Mouse (Mus musculus) limb, embryonic 11.5 days (tissue): ENCODE results near the gene Schip1. TPM values are rescaled to one million over a fixed set of nuclear protein-coding genes. Genes with fewer than 3 reads are reported as not detected.

Experiments used
- ATAC-seq: fragments of 200-750 bp; cut with Nextera tagmentation; 2 replicates; pipeline ENCODE4 v1.8.0; 2017; ENCODE audit warnings: low read depth; ENCODE audit not compliant: insufficient number of reproducible peaks, low FRiP score, low TSS enrichment
- DNase-seq: peaks from one replicate; pipeline ENCODE4 v3.0.0-alpha.2; 2015; ENCODE audit warnings: low spot score
- H3K27ac ChIP-seq: fragments of 300-500 bp; sonication (generic); replicated peaks from 2 replicates; pipeline ENCODE4 v1.5.1; 2014; ENCODE audit warnings: low read depth, mild to moderate bottlenecking, low read length
- H3K27me3 ChIP-seq: fragments of 300-500 bp; sonication (generic); 2 replicates; pipeline ENCODE4 v1.6.1; 2014; ENCODE audit warnings: mild to moderate bottlenecking, low read length, mixed read lengths; ENCODE audit not compliant: control insufficient read depth, insufficient read depth
- H3K36me3 ChIP-seq: fragments of 300-500 bp; sonication (generic); 2 replicates; pipeline ENCODE4 v1.6.1; 2014; ENCODE audit warnings: mild to moderate bottlenecking, low read length, moderate library complexity, mixed read lengths; ENCODE audit not compliant: control insufficient read depth, insufficient read depth
- H3K4me1 ChIP-seq: fragments of 300-500 bp; sonication (generic); 2 replicates; pipeline ENCODE4 v1.6.1; 2014; ENCODE audit warnings: low read length, mixed read lengths; ENCODE audit not compliant: control insufficient read depth, insufficient read depth
- H3K4me2 ChIP-seq: fragments of 300-500 bp; sonication (generic); 2 replicates; pipeline ENCODE4 v1.6.1; 2014; ENCODE audit warnings: low read depth, mild to moderate bottlenecking, moderate library complexity; ENCODE audit not compliant: severe bottlenecking
- H3K4me3 ChIP-seq: fragments of 300-500 bp; sonication (generic); 2 replicates; pipeline ENCODE4 v1.5.1; 2014; ENCODE audit warnings: low read depth, low read length
- H3K9ac ChIP-seq: fragments of 300-500 bp; sonication (generic); 2 replicates; pipeline ENCODE4 v1.6.1; 2014; ENCODE audit warnings: mild to moderate bottlenecking, low read length
- H3K9me3 ChIP-seq: fragments of 300-500 bp; sonication (generic); 2 replicates; pipeline ENCODE4 v1.6.1; 2016; ENCODE audit warnings: low read length; ENCODE audit not compliant: control insufficient read depth
- WGBS: fragments of 180-500 bp; shearing (Covaris S2); extraction: QIAGEN DNeasy Blood & Tissue Kit; methylation state at CpG from one replicate; pipeline ENCODE4 v1.1.7; 2014; 5-methylcytosine and 5-hydroxymethylcytosine counted together
- polyA plus RNA-seq: library from polyadenylated mRNA; unstranded; fragments of >200 nt; fragmentation: Nextera tagmentation; extraction: Ambion mirVana; gene quantifications from 2 replicates; pipeline ENCODE4 v1.2.1, GENCODE M21; 2014

Gene Schip1
- polyA plus RNA-seq, 1 experiment from 2014 or later: 34.9 TPM

- Histone ChIP-seq H3K27me3 (no peaks in the 10 kb centered on the region), H3K27ac (no peak overlapping the region; the same call in 1 of the 2 replicates), H3K36me3 (no peaks in the 10 kb centered on the region), H3K4me1 (peaks cover 43% of the 10 kb centered on the region), H3K9ac (no peak overlapping the region), H3K4me2 (no peak overlapping the region), H3K4me3 (no peak overlapping the region), H3K9me3 (no peaks in the 10 kb centered on the region)
- 59% methylated on average over 12 of the region's 12 CpGs for WGBS
- DNase-seq (peak; percentile 50), ATAC-seq (no peak)
These were observed 517.6 kb downstream of the Schip1 start for GRCm38 (mm10) chr3:68582103-68582740.

DNA sequence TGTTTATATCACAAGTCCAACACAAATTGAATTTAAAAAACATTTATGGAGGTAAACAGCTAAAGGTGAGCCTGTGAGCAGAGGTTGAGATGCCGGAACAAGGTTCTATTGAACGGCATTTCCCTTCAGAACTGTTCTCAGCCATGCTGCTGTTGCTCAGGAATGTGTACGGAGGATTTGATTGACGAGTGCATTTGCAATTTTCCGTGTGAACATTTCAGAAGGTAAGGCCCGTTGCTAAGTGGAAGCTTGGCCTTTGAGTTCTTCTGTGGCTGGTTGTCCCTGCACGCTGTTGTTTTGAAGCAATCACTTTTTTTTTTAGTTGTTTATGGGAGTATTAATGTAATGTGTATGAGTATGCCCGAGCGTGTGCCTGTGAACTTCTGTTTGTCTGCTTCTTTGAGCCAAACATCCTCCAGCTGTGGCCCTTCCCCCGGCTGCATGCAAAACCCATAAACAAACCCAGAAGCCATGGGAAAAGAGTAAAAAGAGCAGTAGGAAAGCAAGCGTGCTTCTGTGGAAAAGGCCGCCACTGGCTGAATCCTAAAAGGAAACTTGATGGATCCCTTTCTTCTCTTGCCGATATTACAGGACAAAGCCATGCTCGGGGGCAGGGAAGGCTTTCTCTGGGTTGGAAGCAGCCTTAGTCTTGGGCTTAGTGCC lies 518.6 kb downstream of the Schip1 start:
- no peaks in the 10 kb centered on the region for H3K36me3 ChIP-seq
- H3K4me3 ChIP-seq: no peak overlapping the region
- H3K27ac ChIP-seq: peak overlapping the region; percentile 78
- 11% methylated on average over 14 of the region's 14 CpGs for WGBS
- DNase-seq (peak; percentile 71), ATAC-seq (no peak)
- no peak overlapping the region for H3K9ac ChIP-seq
- no peaks in the 10 kb centered on the region for H3K27me3 ChIP-seq
- H3K4me2 ChIP-seq: peak overlapping the region; percentile 22; the same call in 1 of the 2 replicates
- peaks cover 51% of the 10 kb centered on the region for H3K4me1 ChIP-seq
- H3K9me3 ChIP-seq: no peaks in the 10 kb centered on the region

- H3K4me3 ChIP-seq: no peak overlapping the region
- 45% methylated on average over 14 of the region's 14 CpGs for WGBS
- H3K9me3 ChIP-seq: no peaks in the 10 kb centered on the region
- peak overlapping the region; percentile 78 for H3K27ac ChIP-seq
- no peak overlapping the region for H3K4me2 ChIP-seq
- no peak overlapping the region for H3K9ac ChIP-seq
- ATAC-seq (no peak), DNase-seq (no peak)
- no peaks in the 10 kb centered on the region for H3K36me3 ChIP-seq
- peaks cover 57% of the 10 kb centered on the region for H3K4me1 ChIP-seq
- no peaks in the 10 kb centered on the region for H3K27me3 ChIP-seq
These were observed 519.3 kb downstream of the Schip1 start for GRCm38 (mm10) chr3:68583771-68584511.

DNA sequence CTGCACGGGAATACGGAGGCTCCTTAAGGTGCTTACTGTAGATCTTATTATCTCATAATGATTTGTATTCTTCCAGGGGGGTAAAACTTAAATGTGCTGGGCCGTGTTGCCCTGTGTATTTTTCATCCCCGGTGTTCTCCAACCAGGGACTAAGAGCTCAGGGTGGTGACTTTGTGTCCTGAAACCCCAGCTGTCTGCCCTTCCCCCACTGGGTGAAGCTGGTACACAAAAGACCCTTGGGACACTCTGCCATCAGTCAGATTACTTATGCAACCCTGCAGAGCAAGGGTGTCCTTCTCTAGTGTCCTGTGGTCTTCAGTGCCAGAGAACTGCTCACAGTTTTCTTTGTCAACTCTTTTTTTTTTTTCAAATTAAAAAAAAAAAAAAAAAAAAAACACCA lies 520.6 kb downstream of the Schip1 start:
- Histone ChIP-seq H3K27ac (peak overlapping the region; percentile 47; the same call in 1 of the 2 replicates), H3K36me3 (no peaks in the 10 kb centered on the region), H3K9ac (no peak overlapping the region), H3K4me3 (no peak overlapping the region), H3K4me2 (no peak overlapping the region), H3K4me1 (peaks cover 63% of the 10 kb centered on the region), H3K27me3 (no peaks in the 10 kb centered on the region), H3K9me3 (no peaks in the 10 kb centered on the region)
- no peak for DNase-seq
- 78% methylated on average over 4 of the region's 4 CpGs for WGBS
- ATAC-seq: no peak

- Histone ChIP-seq H3K27me3 (no peaks in the 10 kb centered on the region), H3K4me1 (peaks cover 72% of the 10 kb centered on the region), H3K9ac (no peak overlapping the region; the same call in 1 of the 2 replicates), H3K4me2 (peak overlapping the region; percentile 3; the same call in 1 of the 2 replicates), H3K9me3 (no peaks in the 10 kb centered on the region), H3K27ac (peak overlapping the region; percentile 81), H3K36me3 (no peaks in the 10 kb centered on the region), H3K4me3 (no peak overlapping the region)
- ATAC-seq (peak; percentile 56; the same call in 1 of the 2 replicates), DNase-seq (peak; percentile 65)
- 5% methylated on average over 9 of the region's 9 CpGs for WGBS
These were observed 522.1 kb downstream of the Schip1 start for GRCm38 (mm10) chr3:68586646-68587064.

DNA sequence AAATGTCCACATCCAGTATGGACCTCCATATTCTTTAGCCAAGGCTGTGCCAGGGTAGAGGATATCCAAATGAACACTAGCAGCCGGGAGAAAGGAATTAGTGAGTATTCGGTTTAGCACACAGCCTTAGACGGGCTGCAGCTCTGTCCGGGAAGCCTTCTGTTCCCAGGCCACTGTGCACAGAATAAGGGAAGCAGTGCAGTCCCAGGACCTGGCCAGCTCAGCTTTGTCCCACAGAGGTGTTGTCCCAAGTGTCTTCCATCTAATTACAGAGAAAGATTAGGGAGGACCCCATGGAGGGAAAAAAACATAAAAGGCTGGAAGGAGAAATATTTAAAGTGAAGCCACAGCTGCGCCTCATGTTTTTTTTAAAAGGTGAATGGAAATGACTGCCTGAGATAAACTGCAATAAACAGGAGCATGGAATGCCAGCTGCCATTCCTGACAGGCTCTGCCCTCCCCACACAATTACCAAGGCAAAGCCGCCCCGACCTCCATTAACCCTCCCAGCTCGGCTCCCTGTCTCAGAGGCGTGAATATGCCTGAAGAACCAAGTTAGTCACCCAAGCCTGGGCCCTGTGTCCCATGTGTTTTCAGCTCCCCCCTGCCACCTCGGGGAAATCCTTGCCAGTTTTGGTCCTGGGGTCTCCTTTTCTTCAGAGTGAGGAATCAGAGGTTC lies 523.1 kb downstream of the Schip1 start:
- Histone ChIP-seq H3K4me2 (no peak overlapping the region), H3K9ac (peak overlapping the region; percentile 22; the same call in 1 of the 2 replicates), H3K9me3 (no peaks in the 10 kb centered on the region), H3K4me1 (peaks cover 75% of the 10 kb centered on the region), H3K4me3 (no peak overlapping the region), H3K36me3 (no peaks in the 10 kb centered on the region), H3K27ac (peak overlapping the region; percentile 81), H3K27me3 (no peaks in the 10 kb centered on the region)
- ATAC-seq (no peak), DNase-seq (peak; percentile 54)
- 25% methylated on average over 10 of the region's 10 CpGs for WGBS

GRCm38 (mm10) chr3:68589220-68589840 lies 524.7 kb downstream of the Schip1 start:
- no peak for ATAC-seq
- 33% methylated on average over 9 of the region's 9 CpGs for WGBS
- H3K9ac ChIP-seq: no peak overlapping the region
- H3K4me2 ChIP-seq: no peak overlapping the region
- H3K4me1 ChIP-seq: peaks cover 65% of the 10 kb centered on the region
- peak overlapping the region; percentile 75 for H3K27ac ChIP-seq
- no peak overlapping the region for H3K4me3 ChIP-seq
- H3K36me3 ChIP-seq: no peaks in the 10 kb centered on the region
- peak; percentile 67 for DNase-seq
- no peaks in the 10 kb centered on the region for H3K27me3 ChIP-seq
- H3K9me3 ChIP-seq: no peaks in the 10 kb centered on the region
